Mouse (Mus musculus) left cerebral cortex, postnatal 10 days (tissue): ENCODE measurements around the gene Smg6. TPM values are rescaled to one million over a fixed set of nuclear protein-coding genes. Genes with fewer than 3 reads are reported as not detected.

Source experiments
- DNase-seq, 2 experiments: peaks; one replicate each; pipeline ENCODE4 v3.0.0; 2021 to 2022; ENCODE audit warnings: low spot score in 2 of 2, mixed read lengths in 1 of 2; ENCODE audit errors: extremely low spot score in 1 of 2
- intact Hi-C: fragments of 180-260 bp; cut with DNase I; formaldehyde crosslinking; loops from one replicate; pipeline ENCODE4 v1.15.1; 2025
- total RNA-seq, 2 experiments: library from RNA; stranded (reverse); gene quantifications; 2 replicates each; pipeline ENCODE4 v1.2.3; 2021

The Smg6 gene
- total RNA-seq, 2 experiments from 2014 or later: 21.8 to 24.9 TPM

GRCm38 (mm10) chr11:75152603-75153557 is 227.3 kb downstream of the Smg6 start:
- intact Hi-C loops: no loop called here
- peak in 1 of 2 experiments; percentile 67 for DNase-seq

GRCm38 (mm10) chr11:75154053-75154585 is 228.5 kb downstream of the Smg6 start:
- intact Hi-C loops: no loop called here
- DNase-seq: no peak

- no peak for DNase-seq
- intact Hi-C loops: no loop called here
These were observed 230.4 kb downstream of the Smg6 start for GRCm38 (mm10) chr11:75155985-75156384.

GRCm38 (mm10) chr11:75156416-75156815 is 230.8 kb downstream of the Smg6 start:
- DNase-seq: no peak
- intact Hi-C loops: no loop called here

- intact Hi-C loops: no loop called here
- peak in 1 of 2 experiments; percentile 65 for DNase-seq
These were observed 231.4 kb downstream of the Smg6 start for GRCm38 (mm10) chr11:75157037-75157436.

- intact Hi-C loops: no loop called here
- no peak for DNase-seq
These were observed 232.3 kb downstream of the Smg6 start for GRCm38 (mm10) chr11:75157901-75158300.

GRCm38 (mm10) chr11:75158432-75158831 is 232.8 kb downstream of the Smg6 start:
- DNase-seq: no peak

GRCm38 (mm10) chr11:75159564-75159963 is 233.9 kb downstream of the Smg6 start:
- peak in 1 of 2 experiments; percentile 71 for DNase-seq
- intact Hi-C loops: no loop called here

More at GRCm38 (mm10) chr11:75158432-75158831, 232.8 kb downstream of the Smg6 start:
- intact Hi-C loops: no loop called here

GRCm38 (mm10) chr11:75160954-75161353 is 235.3 kb downstream of the Smg6 start:
- intact Hi-C loops: no loop called here

GRCm38 (mm10) chr11:75161417-75162008 is 235.9 kb downstream of the Smg6 start:
- no peak for DNase-seq
- intact Hi-C loops: no loop called here

More at GRCm38 (mm10) chr11:75160954-75161353, 235.3 kb downstream of the Smg6 start:
- DNase-seq: no peak

GRCm38 (mm10) chr11:75162591-75163080 is 237.0 kb downstream of the Smg6 start:
- intact Hi-C loops: no loop called here
- DNase-seq: no peak

- peak in 1 of 2 experiments; percentile 26 for DNase-seq
- intact Hi-C loops: no loop called here
These were observed 237.8 kb downstream of the Smg6 start for GRCm38 (mm10) chr11:75163379-75163778.

- intact Hi-C loops: no loop called here
- no peak for DNase-seq
These were observed 238.4 kb downstream of the Smg6 start for GRCm38 (mm10) chr11:75164051-75164450.

- intact Hi-C loops: no loop called here
- DNase-seq: peak in 1 of 2 experiments; percentile 59
These were observed 239.1 kb downstream of the Smg6 start for GRCm38 (mm10) chr11:75164750-75165149.

GRCm38 (mm10) chr11:75165441-75166192 is 240.0 kb downstream of the Smg6 start:
- peak in 1 of 2 experiments; percentile 87 for DNase-seq
- intact Hi-C loops: no loop called here

GRCm38 (mm10) chr11:75166193-75166842 is 240.7 kb downstream of the Smg6 start:
- DNase-seq: peak in 1 of 2 experiments; percentile 65
- intact Hi-C loops: no loop called here

GRCm38 (mm10) chr11:75166861-75167642 is 241.4 kb downstream of the Smg6 start:
- DNase-seq: peak in 1 of 2 experiments; percentile 66
- intact Hi-C loops: no loop called here
